Mouse (Mus musculus) brain, embryonic 14.5 days (tissue): ENCODE measurements around the gene Vnn3.

Experiments used
- CTCF ChIP-seq: fragments of 200-500 bp; IDR thresholded peaks from 2 replicates; pipeline ENCODE4 v1.5.1; 2012; ENCODE audit warnings: inconsistent platforms, mild to moderate bottlenecking, moderate library complexity, borderline replicate concordance; ENCODE audit not compliant: insufficient read depth, insufficient read length; ENCODE audit errors: extremely low read depth
- POLR2A ChIP-seq: fragments of 200-500 bp; IDR thresholded peaks from 2 replicates; pipeline ENCODE4 v1.6.1; 2012; ENCODE audit warnings: mild to moderate bottlenecking, inconsistent platforms, borderline replicate concordance; ENCODE audit not compliant: poor library complexity, insufficient read depth, insufficient read length, severe bottlenecking; ENCODE audit errors: extremely low read depth

GRCm38 (mm10) chr10:23812438-23812759 lies 38.9 kb upstream of the Vnn3 start:
- no peak for TF ChIP-seq CTCF
- no peak for TF ChIP-seq POLR2A
